Mouse (Mus musculus) midbrain, embryonic 16.5 days (tissue): Measurements from ENCODE around the gene A930017K11Rik. TPM values are rescaled to one million over a fixed set of nuclear protein-coding genes. Genes with fewer than 3 reads are reported as not detected.
A peak's percentile ranks its signal among the peaks of the same experiment; 100 is the strongest.

Experiments used
- ATAC-seq: fragments of 200-750 bp; cut with Nextera tagmentation; 2 replicates; pipeline ENCODE4 v1.8.0; 2017; ENCODE audit warnings: moderate TSS enrichment
- H3K27ac ChIP-seq: fragments of 300-500 bp; sonication (generic); 2 replicates; pipeline ENCODE4 v1.5.1; 2014; ENCODE audit warnings: mild to moderate bottlenecking, low read length, mixed read lengths
- H3K27me3 ChIP-seq: fragments of 300-500 bp; sonication (generic); 2 replicates; pipeline ENCODE4 v1.6.1; 2014; ENCODE audit warnings: low read depth, low read length, mixed read lengths; ENCODE audit not compliant: control insufficient read depth, insufficient read depth
- H3K36me3 ChIP-seq: fragments of 300-500 bp; sonication (generic); 2 replicates; pipeline ENCODE4 v1.6.1; 2014; ENCODE audit warnings: mild to moderate bottlenecking, low read length, moderate library complexity, mixed read lengths; ENCODE audit not compliant: control insufficient read depth, insufficient read depth
- H3K4me1 ChIP-seq: fragments of 300-500 bp; sonication (generic); 2 replicates; pipeline ENCODE4 v1.6.1; 2014; ENCODE audit warnings: mild to moderate bottlenecking, low read length, mixed read lengths; ENCODE audit not compliant: control insufficient read depth, insufficient read depth
- H3K4me2 ChIP-seq: fragments of 300-500 bp; sonication (generic); 2 replicates; pipeline ENCODE4 v1.6.1; 2014; ENCODE audit warnings: mild to moderate bottlenecking, low read length, mixed read lengths
- H3K4me3 ChIP-seq: fragments of 300-500 bp; sonication (generic); 2 replicates; pipeline ENCODE4 v1.5.1; 2014; ENCODE audit warnings: low read depth, mild to moderate bottlenecking, low read length, moderate library complexity, mixed read lengths
- H3K9ac ChIP-seq: fragments of 300-500 bp; sonication (generic); 2 replicates; pipeline ENCODE4 v1.6.1; 2014; ENCODE audit warnings: low read depth, low read length, mixed read lengths
- H3K9me3 ChIP-seq: fragments of 300-500 bp; sonication (generic); replicated peaks from 2 replicates; pipeline ENCODE4 v1.6.1; 2014; ENCODE audit warnings: mild to moderate bottlenecking, low read length, mixed read lengths; ENCODE audit not compliant: control insufficient read depth, poor library complexity, severe bottlenecking
- WGBS: fragments of 180-500 bp; shearing (Covaris S2); extraction: QIAGEN DNeasy Blood & Tissue Kit; methylation state at CpG from one replicate; pipeline ENCODE4 v1.1.7; 2014; 5-methylcytosine and 5-hydroxymethylcytosine counted together
- polyA plus RNA-seq: library from polyadenylated mRNA; unstranded; fragments of >200 nt; fragmentation: Nextera tagmentation; extraction: Ambion mirVana; gene quantifications from 2 replicates; pipeline ENCODE4 v1.2.1, GENCODE M21; 2015

Gene A930017K11Rik
- polyA plus RNA-seq: 2.8 and 3.1 TPM in 2 replicates

- Histone ChIP-seq H3K9me3 (no peaks in the 10 kb centered on the region), H3K27ac (no peak within 1 kb of the TSS), H3K9ac (peak within 1 kb of the TSS; percentile 25; the same call in 1 of the 2 replicates), H3K36me3 (no peaks in the 10 kb centered on the region), H3K4me3 (peak within 1 kb of the TSS; percentile 34), H3K27me3 (peaks cover 42% of the 10 kb centered on the region), H3K4me1 (peaks cover 4% of the 10 kb centered on the region), H3K4me2 (peak within 1 kb of the TSS; percentile 53)
- 1% methylated on average over 42 of the region's 58 CpGs for WGBS
- ATAC-seq: no peak
Observed at GRCm38 (mm10) chr17:25951803-25952623, at the start of gene A930017K11Rik. TSS of gene A930017K11Rik (minus strand) at chr17:25952565.

DNA sequence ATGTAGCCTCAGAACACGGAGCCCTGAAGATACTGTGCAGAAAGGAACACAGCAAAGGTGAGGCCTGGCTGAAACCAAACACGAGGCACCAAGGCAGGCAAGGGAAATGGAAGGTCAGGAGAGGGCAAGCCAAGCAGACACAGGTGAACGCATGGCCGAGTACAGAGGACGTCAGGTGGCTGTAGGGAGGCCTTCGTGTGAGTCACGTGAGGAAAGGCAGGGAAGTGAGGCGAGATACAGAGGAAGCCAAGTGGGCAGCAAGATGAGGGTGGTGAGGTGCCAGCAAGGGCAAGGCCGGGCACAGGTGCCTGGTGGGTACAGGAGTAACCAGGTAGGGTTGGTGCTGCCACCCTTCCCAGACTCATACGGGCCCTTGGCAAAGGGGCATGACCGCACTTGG is 46.1 kb upstream of the A930017K11Rik start:
- Histone ChIP-seq H3K36me3 (peaks cover 30% of the 10 kb centered on the region), H3K9me3 (no peaks in the 10 kb centered on the region), H3K27me3 (no peaks in the 10 kb centered on the region), H3K4me2 (no peak overlapping the region), H3K4me3 (no peak overlapping the region), H3K4me1 (no peaks in the 10 kb centered on the region), H3K9ac (no peak overlapping the region), H3K27ac (no peak overlapping the region)
- ATAC-seq: no peak
- 93% methylated on average over 11 of the region's 11 CpGs for WGBS

- Histone ChIP-seq H3K27me3 (no peaks in the 10 kb centered on the region), H3K9ac (no peak overlapping the region), H3K36me3 (peaks cover 49% of the 10 kb centered on the region), H3K4me2 (no peak overlapping the region), H3K9me3 (no peaks in the 10 kb centered on the region), H3K27ac (no peak overlapping the region), H3K4me3 (no peak overlapping the region), H3K4me1 (no peaks in the 10 kb centered on the region)
- no peak for ATAC-seq
- 94% methylated on average over 3 of the region's 3 CpGs for WGBS
Observed at GRCm38 (mm10) chr17:25993489-25993888, 41.1 kb upstream of the A930017K11Rik start.

- no peaks in the 10 kb centered on the region for H3K9me3 ChIP-seq
- H3K27ac ChIP-seq: no peak overlapping the region
- no peaks in the 10 kb centered on the region for H3K4me1 ChIP-seq
- no peaks in the 10 kb centered on the region for H3K27me3 ChIP-seq
- 97% methylated on average over 4 of the region's 4 CpGs for WGBS
- peaks cover 44% of the 10 kb centered on the region for H3K36me3 ChIP-seq
- no peak overlapping the region for H3K4me3 ChIP-seq
- no peak overlapping the region for H3K4me2 ChIP-seq
- H3K9ac ChIP-seq: no peak overlapping the region
- ATAC-seq: no peak
Observed at GRCm38 (mm10) chr17:25992274-25992673, 39.9 kb upstream of the A930017K11Rik start.

- no peaks in the 10 kb centered on the region for H3K27me3 ChIP-seq
- H3K4me2 ChIP-seq: no peak overlapping the region
- ATAC-seq: no peak
- H3K9ac ChIP-seq: no peak overlapping the region
- H3K4me1 ChIP-seq: peaks cover 7% of the 10 kb centered on the region
- H3K4me3 ChIP-seq: no peak overlapping the region
- no peak overlapping the region for H3K27ac ChIP-seq
- WGBS: 93% methylated on average over 5 of the region's 5 CpGs
- peaks cover 41% of the 10 kb centered on the region for H3K36me3 ChIP-seq
- H3K9me3 ChIP-seq: no peaks in the 10 kb centered on the region
Observed at GRCm38 (mm10) chr17:25990331-25990730, 38.0 kb upstream of the A930017K11Rik start.

DNA sequence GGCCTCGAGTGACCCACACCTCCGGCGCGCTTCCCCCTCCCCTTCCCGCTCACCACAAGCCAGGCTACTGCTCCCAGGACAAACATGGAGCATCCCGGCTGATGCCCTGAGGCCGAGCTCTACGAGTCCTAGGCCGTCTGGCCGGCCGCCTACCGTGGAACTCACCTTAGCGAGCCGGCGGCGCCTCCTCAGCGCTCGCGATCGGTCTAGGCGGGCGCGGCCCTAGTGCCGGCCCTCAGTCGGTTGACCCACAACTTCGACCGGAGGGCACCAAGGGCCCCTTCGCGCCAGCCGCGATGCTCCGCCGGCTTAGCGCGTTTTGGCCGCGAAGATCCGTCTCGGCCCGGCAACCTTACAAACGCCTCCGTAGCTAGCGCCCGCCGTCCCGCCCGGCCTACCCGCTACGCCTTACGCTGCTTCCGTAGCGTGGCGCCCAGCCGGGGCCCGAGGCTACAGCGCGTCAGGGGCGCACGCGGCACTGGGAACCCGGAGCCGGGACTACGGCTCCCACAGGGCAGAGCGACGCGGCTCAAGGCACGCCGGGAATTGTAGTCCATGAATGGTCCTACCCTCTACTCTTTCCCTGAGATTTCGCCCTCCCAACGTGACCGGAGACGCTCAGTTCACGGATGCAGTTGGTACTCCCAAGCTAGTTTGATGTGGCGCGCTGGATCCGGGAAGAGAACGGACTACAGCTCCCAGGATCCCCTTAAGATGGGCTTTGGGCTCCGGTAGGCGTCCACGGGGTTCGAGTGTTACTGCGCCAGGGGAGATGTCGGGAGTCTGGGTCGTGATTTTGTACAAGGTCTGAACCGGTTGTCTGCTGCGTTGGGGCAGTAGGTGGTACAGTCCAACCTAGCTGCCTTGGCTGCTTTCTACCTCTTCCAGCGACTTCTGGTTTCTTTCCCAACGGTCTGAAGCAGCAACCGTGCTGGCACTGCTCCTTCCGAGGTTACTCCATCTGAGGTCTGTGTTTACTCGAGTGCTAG is 33.2 kb upstream of the A930017K11Rik start, which contains the start of gene Capn15:
Capn15 (minus strand) TSS at position 491 of the 989 bp plus-strand sequence.
- H3K4me1 ChIP-seq: peaks cover 31% of the 10 kb centered on the region
- ATAC-seq: peak; percentile 99
- H3K4me3 ChIP-seq: peak within 1 kb of the TSS; percentile 93
- WGBS: under 1% methylated on average over 91 of the region's 91 CpGs
- no peaks in the 10 kb centered on the region for H3K9me3 ChIP-seq
- H3K27me3 ChIP-seq: no peaks in the 10 kb centered on the region
- peak within 1 kb of the TSS; percentile 90 for H3K27ac ChIP-seq
- H3K36me3 ChIP-seq: peaks cover 17% of the 10 kb centered on the region
- peak within 1 kb of the TSS; percentile 84 for H3K4me2 ChIP-seq
- H3K9ac ChIP-seq: peak within 1 kb of the TSS; percentile 90

GRCm38 (mm10) chr17:25984556-25985305 is 32.4 kb upstream of the A930017K11Rik start:
- Histone ChIP-seq H3K4me1 (peaks cover 31% of the 10 kb centered on the region), H3K36me3 (peaks cover 9% of the 10 kb centered on the region), H3K27ac (peak overlapping the region; percentile 90), H3K4me3 (peak overlapping the region; percentile 93), H3K27me3 (no peaks in the 10 kb centered on the region), H3K9me3 (no peaks in the 10 kb centered on the region), H3K9ac (peak overlapping the region; percentile 90), H3K4me2 (peak overlapping the region; percentile 84)
- ATAC-seq: no peak
- WGBS: 13% methylated on average over 17 of the region's 17 CpGs

GRCm38 (mm10) chr17:25984066-25984465 is 31.7 kb upstream of the A930017K11Rik start:
- H3K4me2 ChIP-seq: peak overlapping the region; percentile 84
- WGBS: 100% methylated on average over 1 of the region's 1 CpGs
- H3K9me3 ChIP-seq: no peaks in the 10 kb centered on the region
- ATAC-seq: no peak
- H3K4me1 ChIP-seq: peaks cover 31% of the 10 kb centered on the region
- no peaks in the 10 kb centered on the region for H3K27me3 ChIP-seq
- 0 out of 2 replicates have a peak, but pooled peaks cover 5% of the 10 kb centered on the region for H3K36me3 ChIP-seq
- no peak overlapping the region for H3K27ac ChIP-seq
- no peak overlapping the region for H3K9ac ChIP-seq
- H3K4me3 ChIP-seq: peak overlapping the region; percentile 93; the same call in 1 of the 2 replicates
